Mouse (Mus musculus): ENCODE data around the gene Ak1. TPM values are rescaled to one million over a fixed set of nuclear protein-coding genes. Genes with fewer than 3 reads are reported as not detected.

Gene Ak1
- polyA plus RNA-seq, 1 experiment, result 23.5 TPM

DNA sequence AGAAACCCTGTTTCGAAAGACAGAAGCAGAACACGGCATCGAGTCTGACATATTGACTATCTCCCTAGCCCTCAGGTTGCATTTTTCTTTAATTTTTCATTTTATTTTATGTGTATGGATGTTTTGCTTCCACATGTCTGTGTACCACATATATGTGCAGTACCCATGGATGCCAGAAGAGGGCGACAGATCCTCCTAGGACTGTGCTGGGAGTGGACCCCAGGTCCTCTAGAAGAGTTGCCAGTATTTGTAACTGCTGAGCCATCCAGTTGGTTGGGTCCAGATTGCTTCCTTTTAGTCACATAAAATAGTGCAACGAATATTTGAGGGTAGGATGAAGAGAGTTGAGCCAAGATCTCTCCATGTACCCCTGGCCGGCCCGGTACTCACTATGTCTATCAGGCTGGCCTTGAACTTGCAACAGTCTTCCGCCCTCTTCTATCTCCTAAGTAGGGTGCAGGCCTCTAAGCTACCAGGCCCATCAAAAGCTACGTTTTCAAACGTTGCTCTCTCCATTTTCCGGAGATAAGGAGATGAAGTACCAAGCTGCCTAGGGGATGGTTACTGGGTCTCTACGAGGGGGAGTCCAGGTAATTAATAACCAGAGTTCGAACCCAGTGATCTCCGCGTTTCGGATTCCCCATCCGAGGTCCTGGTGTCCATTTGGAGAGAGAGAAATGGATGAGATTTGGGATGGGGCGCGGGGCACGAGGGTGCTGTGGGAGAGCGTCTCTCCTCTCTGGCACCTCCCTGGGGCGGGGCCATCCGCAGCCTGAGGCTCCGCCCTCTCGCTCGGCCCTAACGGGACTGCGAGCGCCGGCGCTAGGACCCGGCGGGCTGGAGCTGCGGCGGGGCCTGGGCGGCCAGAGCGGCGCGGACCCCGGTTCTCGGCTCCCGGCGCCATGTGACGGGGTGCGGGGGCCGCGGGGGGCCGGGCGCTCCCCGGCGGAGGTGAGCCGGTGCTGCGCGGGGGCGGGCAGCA lies 15.1 kb upstream of the Ak1 start:
- Histone ChIP-seq H3K4me1 (replicated peaks; ENCODE audit: control insufficient read depth, insufficient read depth, low read length) (peaks cover 29% of the 10 kb centered on the region), H3K4me3 (ENCODE audit: control insufficient read depth, insufficient read depth, low read length) (peak overlapping the region; percentile 45), H3K27ac (ENCODE audit: control insufficient read depth, insufficient read depth, low read length) (no peak overlapping the region), H3K27me3 (ENCODE audit: control insufficient read depth, insufficient read depth, low read length) (peaks cover 13% of the 10 kb centered on the region), H3K36me3 (ENCODE audit: control insufficient read depth, insufficient read depth, low read length) (no peaks in the 10 kb centered on the region)
- WGBS, result 17% methylated on average over 54 of the region's 55 CpGs
- TF ChIP-seq POLR2A (IDR thresholded peaks at IDR 0.05; ENCODE audit: control insufficient read depth, extremely low read depth, insufficient read depth, low read length, poor library complexity) (no peak), CTCF (IDR thresholded peaks at IDR 0.05; ENCODE audit: borderline replicate concordance, control insufficient read depth, extremely low read depth, insufficient read depth, low read length, poor library complexity) (no peak)
- peak; percentile 77 for DNase-seq

- TF ChIP-seq CTCF (IDR thresholded peaks at IDR 0.05; ENCODE audit: borderline replicate concordance, control insufficient read depth, extremely low read depth, insufficient read depth, low read length, poor library complexity), result no peak
- no peak for TF ChIP-seq POLR2A (IDR thresholded peaks at IDR 0.05; ENCODE audit: control insufficient read depth, extremely low read depth, insufficient read depth, low read length, poor library complexity)
- Histone ChIP-seq H3K4me1 (replicated peaks; ENCODE audit: control insufficient read depth, insufficient read depth, low read length) (peaks cover 26% of the 10 kb centered on the region), H3K27me3 (ENCODE audit: control insufficient read depth, insufficient read depth, low read length) (peaks cover 13% of the 10 kb centered on the region), H3K36me3 (ENCODE audit: control insufficient read depth, insufficient read depth, low read length) (no peaks in the 10 kb centered on the region), H3K4me3 (ENCODE audit: control insufficient read depth, insufficient read depth, low read length) (peak overlapping the region; percentile 45), H3K27ac (ENCODE audit: control insufficient read depth, insufficient read depth, low read length) (no peak overlapping the region)
- 3% methylated on average over 33 of the region's 34 CpGs for WGBS
- DNase-seq, result peak; percentile 20
These were observed 14.2 kb upstream of the Ak1 start for GRCm38 (mm10) chr2:32607262-32607947.

DNA sequence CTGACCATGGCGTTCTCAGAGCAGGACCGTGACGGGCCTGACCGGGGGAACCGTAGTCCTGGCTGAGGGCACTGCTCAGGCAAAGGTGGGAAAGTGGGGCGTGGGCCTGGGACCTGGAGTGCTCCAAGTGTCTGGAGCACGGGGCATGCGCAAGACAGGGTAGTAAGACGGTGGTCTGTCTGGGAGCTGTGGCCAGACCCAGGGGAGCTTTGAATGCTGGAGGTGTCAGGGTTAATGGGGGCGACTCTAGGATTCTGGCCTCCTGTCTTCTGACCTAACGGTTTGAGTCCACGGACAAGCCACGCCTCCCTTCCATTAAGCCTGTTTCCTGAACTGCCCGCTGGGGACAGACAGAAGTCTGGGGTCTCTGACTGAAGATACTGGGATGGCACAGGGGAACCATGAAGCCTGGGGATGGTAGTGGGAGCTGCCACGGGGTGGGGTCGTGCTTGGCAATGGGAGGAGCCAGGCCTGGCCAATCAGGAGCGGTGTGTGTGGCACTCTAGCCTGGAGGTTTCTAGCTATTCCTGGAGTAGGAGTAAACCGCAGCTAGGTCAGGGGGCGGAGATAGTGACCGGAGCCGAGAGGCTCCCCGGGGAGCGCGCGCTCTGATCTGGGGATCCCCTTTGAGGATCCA lies 13.3 kb upstream of the Ak1 start:
- 3% methylated on average over 25 of the region's 25 CpGs for WGBS
- no peak overlapping the region for H3K27ac ChIP-seq (ENCODE audit: control insufficient read depth, insufficient read depth, low read length)
- H3K36me3 ChIP-seq (ENCODE audit: control insufficient read depth, insufficient read depth, low read length), result no peaks in the 10 kb centered on the region
- H3K4me1 ChIP-seq (replicated peaks; ENCODE audit: control insufficient read depth, insufficient read depth, low read length), result peaks cover 23% of the 10 kb centered on the region
- no peak overlapping the region; the same call in 1 of the 2 replicates for H3K4me3 ChIP-seq (ENCODE audit: control insufficient read depth, insufficient read depth, low read length)
- no peak for TF ChIP-seq POLR2A (IDR thresholded peaks at IDR 0.05; ENCODE audit: control insufficient read depth, extremely low read depth, insufficient read depth, low read length, poor library complexity)
- no peak for TF ChIP-seq CTCF (IDR thresholded peaks at IDR 0.05; ENCODE audit: borderline replicate concordance, control insufficient read depth, extremely low read depth, insufficient read depth, low read length, poor library complexity)
- peak; percentile 15 for DNase-seq
- peaks cover 13% of the 10 kb centered on the region for H3K27me3 ChIP-seq (ENCODE audit: control insufficient read depth, insufficient read depth, low read length)

DNA sequence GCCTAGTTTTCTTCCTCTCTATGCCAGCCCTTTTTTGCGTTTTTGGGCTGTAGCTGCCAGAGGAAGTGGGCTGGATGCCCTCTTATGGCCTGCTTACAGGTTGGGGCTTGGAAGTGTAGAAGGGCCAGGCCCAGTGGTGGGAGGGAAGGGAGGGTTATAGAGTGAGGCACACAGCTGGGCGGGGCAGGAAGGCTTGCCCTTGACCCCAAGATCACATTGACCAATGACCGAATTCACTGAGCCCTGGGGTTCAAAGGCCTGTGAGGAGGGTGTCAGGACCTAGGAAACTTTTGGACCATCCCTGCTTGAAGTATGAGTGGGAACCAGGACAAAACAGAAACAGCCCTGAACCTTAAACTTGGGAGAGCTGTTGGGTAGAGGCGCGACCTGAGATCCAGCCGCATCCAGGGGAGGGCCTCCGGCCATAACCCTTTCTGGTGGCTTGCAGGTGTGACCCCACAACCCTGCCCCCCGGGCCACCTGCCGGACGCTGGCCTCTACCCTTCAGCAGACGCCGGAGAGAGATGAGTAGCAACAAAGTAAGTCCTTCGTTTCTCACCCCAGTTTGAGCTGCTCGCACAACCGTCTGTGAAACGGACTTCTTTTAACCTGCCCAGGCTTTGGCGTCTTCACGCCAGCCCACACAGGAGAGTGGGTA lies 12.7 kb upstream of the Ak1 start:
- Histone ChIP-seq H3K4me1 (replicated peaks; ENCODE audit: control insufficient read depth, insufficient read depth, low read length) (peaks cover 23% of the 10 kb centered on the region), H3K27me3 (ENCODE audit: control insufficient read depth, insufficient read depth, low read length) (peaks cover 13% of the 10 kb centered on the region), H3K4me3 (ENCODE audit: control insufficient read depth, insufficient read depth, low read length) (no peak overlapping the region), H3K27ac (ENCODE audit: control insufficient read depth, insufficient read depth, low read length) (no peak overlapping the region), H3K36me3 (ENCODE audit: control insufficient read depth, insufficient read depth, low read length) (no peaks in the 10 kb centered on the region)
- no peak for DNase-seq
- TF ChIP-seq POLR2A (IDR thresholded peaks at IDR 0.05; ENCODE audit: control insufficient read depth, extremely low read depth, insufficient read depth, low read length, poor library complexity) (no peak), CTCF (IDR thresholded peaks at IDR 0.05; ENCODE audit: borderline replicate concordance, control insufficient read depth, extremely low read depth, insufficient read depth, low read length, poor library complexity) (no peak)
- 73% methylated on average over 18 of the region's 18 CpGs for WGBS

DNA sequence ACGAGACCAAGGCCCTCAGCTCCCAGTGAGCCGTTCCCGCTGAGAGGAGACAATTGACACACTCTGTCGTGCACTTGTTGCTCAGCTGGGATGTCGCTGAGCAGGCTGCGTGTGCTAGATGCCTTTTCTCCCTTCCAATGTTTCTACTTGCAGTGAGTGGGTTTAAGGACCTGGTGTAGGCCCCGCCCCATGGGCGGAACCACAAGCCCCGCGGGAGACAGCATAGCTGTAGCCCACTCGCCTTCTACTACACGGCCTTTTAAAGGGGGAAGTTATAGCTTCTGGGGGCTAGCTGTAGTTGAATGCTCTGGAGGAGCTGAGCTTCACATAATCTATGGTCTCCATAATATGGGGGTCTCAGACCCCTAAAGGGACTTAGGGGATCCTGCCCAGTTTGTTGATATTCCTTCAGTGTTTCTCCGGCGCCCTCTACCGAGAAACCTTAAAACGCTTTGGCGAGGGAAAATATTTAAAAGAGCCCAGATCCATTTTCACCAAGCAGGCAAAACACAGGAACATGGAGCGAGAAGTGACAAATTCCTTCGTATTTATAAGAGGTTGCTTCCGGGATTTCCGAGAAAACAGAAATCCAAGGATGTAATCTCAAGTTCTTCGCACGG lies 10.8 kb upstream of the Ak1 start:
- Histone ChIP-seq H3K4me3 (ENCODE audit: control insufficient read depth, insufficient read depth, low read length) (no peak overlapping the region), H3K27ac (ENCODE audit: control insufficient read depth, insufficient read depth, low read length) (no peak overlapping the region), H3K4me1 (replicated peaks; ENCODE audit: control insufficient read depth, insufficient read depth, low read length) (peaks cover 23% of the 10 kb centered on the region), H3K36me3 (ENCODE audit: control insufficient read depth, insufficient read depth, low read length) (no peaks in the 10 kb centered on the region), H3K27me3 (ENCODE audit: control insufficient read depth, insufficient read depth, low read length) (peaks cover 13% of the 10 kb centered on the region)
- 23% methylated on average over 23 of the region's 23 CpGs for WGBS
- DNase-seq, result peak; percentile 41
- TF ChIP-seq POLR2A (IDR thresholded peaks at IDR 0.05; ENCODE audit: control insufficient read depth, extremely low read depth, insufficient read depth, low read length, poor library complexity) (no peak), CTCF (IDR thresholded peaks at IDR 0.05; ENCODE audit: borderline replicate concordance, control insufficient read depth, extremely low read depth, insufficient read depth, low read length, poor library complexity) (no peak)
